Mouse (Mus musculus) neutrophil, adult 5-6 weeks (primary cell): ENCODE measurements around the gene Lrrc3. TPM values are rescaled to one million over a fixed set of nuclear protein-coding genes. Genes with fewer than 3 reads are reported as not detected.

ENCODE experiments used
- ATAC-seq: fragments of 151-379, 151-347 bp; 2 replicates; pipeline ENCODE4 v1.8.0; 2017; ENCODE audit warnings: mild to moderate bottlenecking, moderate TSS enrichment; ENCODE audit not compliant: insufficient number of reproducible peaks, poor library complexity, low FRiP score, severe bottlenecking; ENCODE audit errors: extremely low read depth
- total RNA-seq: library from RNA; stranded (forward); fragments of 200-1000 nt; gene quantifications from 2 replicates; pipeline ENCODE4 v1.2.3, GENCODE M21; 2017

Lrrc3 gene
- total RNA-seq, 1 experiment from 2014 or later: 0.23 TPM

- no peak for ATAC-seq
Measured at GRCm38 (mm10) chr10:77880305-77880704, 22.0 kb downstream of the Lrrc3 start.

GRCm38 (mm10) chr10:77878985-77879384 is 23.4 kb downstream of the Lrrc3 start:
- ATAC-seq: no peak

- ATAC-seq: no peak
Measured at GRCm38 (mm10) chr10:77869651-77870050, 32.7 kb downstream of the Lrrc3 start.

GRCm38 (mm10) chr10:77867546-77867945 is 34.8 kb downstream of the Lrrc3 start:
- ATAC-seq: no peak

GRCm38 (mm10) chr10:77864762-77865143 is 37.6 kb downstream of the Lrrc3 start:
- ATAC-seq: no peak

- peak; percentile 72 for ATAC-seq
Measured at GRCm38 (mm10) chr10:77864067-77864761, 38.1 kb downstream of the Lrrc3 start.

- no peak for ATAC-seq
Measured at GRCm38 (mm10) chr10:77861675-77862074, 40.7 kb downstream of the Lrrc3 start, which contains the start of gene Gm3285. Gene Gm3285 (plus strand): TSS chr10:77861975.

- ATAC-seq: no peak
Measured at GRCm38 (mm10) chr10:77852559-77852958, 49.8 kb downstream of the Lrrc3 start, which contains the start of gene Gm10318. Gene Gm10318 (plus strand): TSS chr10:77852859.

Other genes starting within 250 kb of the Lrrc3 start
- not detected in 2 replicates for gene Tspear, start 216.0 kb downstream of the Lrrc3 start, total RNA-seq
- not detected in 2 replicates for gene Gm19402, start 211.8 kb downstream of the Lrrc3 start, total RNA-seq
- gene Gm9508, start 205.3 kb downstream of the Lrrc3 start, total RNA-seq: not detected in 2 replicates
- gene Gm10272, start 195.9 kb downstream of the Lrrc3 start, total RNA-seq: not detected in 2 replicates
- not detected in 2 replicates for gene Gm10024, start 191.1 kb downstream of the Lrrc3 start, total RNA-seq
- gene Gm10142, start 186.7 kb downstream of the Lrrc3 start, total RNA-seq: not detected in 2 replicates
- gene Krtap12-1, start 181.9 kb downstream of the Lrrc3 start, total RNA-seq: not detected in 2 replicates
- not detected in 2 replicates for gene Gm10100, start 176.1 kb downstream of the Lrrc3 start, total RNA-seq
- not detected in 2 replicates for gene Gm18596, start 159.9 kb downstream of the Lrrc3 start, total RNA-seq
- not detected in 2 replicates for gene Gm9736, start 151.2 kb downstream of the Lrrc3 start, total RNA-seq
- gene Gm3233, start 142.9 kb downstream of the Lrrc3 start, total RNA-seq: not detected in 2 replicates
- not detected in 2 replicates for gene Gm3238, start 131.2 kb downstream of the Lrrc3 start, total RNA-seq
- not detected in 2 replicates for gene Gm7138, start 125.6 kb downstream of the Lrrc3 start, total RNA-seq
- gene Gm3250, start 120.0 kb downstream of the Lrrc3 start, total RNA-seq: not detected in 2 replicates
- gene Gm7137, start 114.3 kb downstream of the Lrrc3 start, total RNA-seq: not detected in 2 replicates
- not detected in 2 replicates for gene Gm9639, start 107.5 kb downstream of the Lrrc3 start, total RNA-seq
- gene Gm19668, start 103.4 kb downstream of the Lrrc3 start, total RNA-seq: not detected in 2 replicates
- not detected in 2 replicates for gene Gm9507, start 90.7 kb downstream of the Lrrc3 start, total RNA-seq
- gene Gm2696, start 87.9 kb downstream of the Lrrc3 start, total RNA-seq: not detected in 2 replicates
- not detected in 2 replicates for gene Krtap10-4, start 75.4 kb downstream of the Lrrc3 start, total RNA-seq
- gene Krtap10-10, start 66.6 kb downstream of the Lrrc3 start, total RNA-seq: not detected in 2 replicates
- not detected in 2 replicates for gene Gm36176, start 55.7 kb downstream of the Lrrc3 start, total RNA-seq
- gene Gm10318, start 49.7 kb downstream of the Lrrc3 start, total RNA-seq: not detected in 2 replicates
- gene Gm3285, start 40.6 kb downstream of the Lrrc3 start, total RNA-seq: not detected in 2 replicates
- 216 and 259 TPM in 2 replicates for gene Trpm2, start 68.0 kb upstream of the Lrrc3 start, total RNA-seq
- 7.6 and 9.8 TPM in 2 replicates for gene 1810043G02Rik, start 76.0 kb upstream of the Lrrc3 start, total RNA-seq
- 37.7 and 41.0 TPM in 2 replicates for gene Pfkl, start 107.5 kb upstream of the Lrrc3 start, total RNA-seq
- not detected in 2 replicates for gene Dnmt3l, start 139.4 kb upstream of the Lrrc3 start, total RNA-seq
- 0.12 and 0.49 TPM in 2 replicates for gene Aire, start 141.1 kb upstream of the Lrrc3 start, total RNA-seq
- 128 and 134 TPM in 2 replicates for gene Icosl, start 166.8 kb upstream of the Lrrc3 start, total RNA-seq